Mouse (Mus musculus): ENCODE results near the gene Nemp1.
"Not testable (repeated sequence)": the region's sequence is repeated elsewhere in the genome, so short reads cannot be mapped to it uniquely, and the experiment has no call there.

DNA sequence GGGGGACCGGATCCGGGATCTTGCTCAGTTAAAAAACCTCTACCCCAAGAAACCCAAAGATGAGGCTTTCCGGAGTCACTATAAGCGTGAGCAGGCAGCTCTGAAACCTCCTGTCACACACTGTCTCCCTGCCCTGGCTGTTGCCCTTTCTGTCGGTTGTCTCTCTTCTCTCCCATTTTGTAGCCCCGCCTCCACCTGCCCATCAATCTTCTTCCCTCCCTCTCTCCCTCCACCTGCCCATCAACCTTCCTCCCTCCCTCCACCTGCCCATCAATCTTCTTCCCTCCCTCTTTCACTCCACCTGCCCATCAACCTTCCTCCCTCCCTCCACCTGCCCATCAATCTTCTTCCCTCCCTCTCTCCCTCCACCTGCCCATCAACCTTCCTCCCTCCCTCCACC lies 9.1 kb upstream of the Nemp1 start:
- not testable (repeated sequence) for TF ChIP-seq EP300, CTCF (IDR thresholded peaks at IDR 0.05; ENCODE audit: low read depth)
